Mouse (Mus musculus) thymus, adult 2 months (tissue): ENCODE measurements around the gene Keap1. TPM values are rescaled to one million over a fixed set of nuclear protein-coding genes. Genes with fewer than 3 reads are reported as not detected.
"Not testable (repeated sequence)": the region's sequence is repeated elsewhere in the genome, so short reads cannot be mapped to it uniquely, and the experiment has no call there.

Experiments used
- DNase-seq: peaks from one replicate; pipeline ENCODE4 v3.0.0; 2021
- H3K27ac ChIP-seq: fragments of 200-500 bp; 2 replicates; pipeline ENCODE4 v1.5.1; 2012; ENCODE audit warnings: low read length, control low read depth; ENCODE audit not compliant: control insufficient read depth, insufficient read depth
- H3K27me3 ChIP-seq: fragments of 200-500 bp; 2 replicates; pipeline ENCODE4 v1.6.1; 2012; ENCODE audit warnings: mild to moderate bottlenecking, low read length, moderate library complexity, mixed read lengths; ENCODE audit not compliant: control insufficient read depth, insufficient read depth
- H3K36me3 ChIP-seq: fragments of 200-500 bp; 2 replicates; pipeline ENCODE4 v1.6.1; 2012; ENCODE audit warnings: mild to moderate bottlenecking, low read length, moderate library complexity; ENCODE audit not compliant: control insufficient read depth, insufficient read depth
- H3K4me1 ChIP-seq: fragments of 200-500 bp; replicated peaks from 2 replicates; pipeline ENCODE4 v1.6.1; 2012; ENCODE audit warnings: low read length; ENCODE audit not compliant: control insufficient read depth, insufficient read depth
- H3K4me3 ChIP-seq: fragments of 200-500 bp; 2 replicates; pipeline ENCODE4 v1.5.1; 2012; ENCODE audit warnings: mild to moderate bottlenecking, low read length, control low read depth, moderate library complexity; ENCODE audit not compliant: control insufficient read depth, insufficient read depth
- CTCF ChIP-seq: fragments of 200-500 bp; IDR thresholded peaks from 2 replicates; pipeline ENCODE4 v1.5.1; 2012; ENCODE audit warnings: mild to moderate bottlenecking, control low read depth, low read length, moderate library complexity, borderline replicate concordance; ENCODE audit not compliant: control insufficient read depth, poor library complexity, insufficient read depth; ENCODE audit errors: extremely low read depth
- POLR2A ChIP-seq: fragments of 200-500 bp; IDR thresholded peaks from 2 replicates; pipeline ENCODE4 v1.6.1; 2012; ENCODE audit warnings: mild to moderate bottlenecking, low read length, control low read depth, moderate library complexity; ENCODE audit not compliant: control insufficient read depth, poor library complexity, insufficient read depth; ENCODE audit errors: extremely low read depth
- WGBS: fragments of 180-500 bp; shearing (Covaris S2); methylation state at CpG from one replicate; pipeline ENCODE4 v1.1.7; 2018; 5-methylcytosine and 5-hydroxymethylcytosine counted together
- polyA plus RNA-seq: library from polyadenylated mRNA; depleted of rRNA; stranded (reverse); fragments of >200 nt; gene quantifications from 2 replicates; pipeline ENCODE4 v1.2.3, GENCODE M21; 2012

Keap1 gene
- polyA plus RNA-seq, 1 experiment = 115 TPM

- 94% methylated on average over 8 of the region's 8 CpGs for WGBS
- no peak for TF ChIP-seq POLR2A
- H3K4me1 ChIP-seq = no peaks in the 10 kb centered on the region
- H3K4me3 ChIP-seq = no peak overlapping the region
- no peak for DNase-seq
- H3K36me3 ChIP-seq = peaks cover 78% of the 10 kb centered on the region
- H3K27me3 ChIP-seq = no peaks in the 10 kb centered on the region
- H3K27ac ChIP-seq = no peak overlapping the region
Measured at GRCm38 (mm10) chr9:21273094-21273493, 33.9 kb upstream of the Keap1 start.

GRCm38 (mm10) chr9:21272391-21272790 is 33.2 kb upstream of the Keap1 start:
- H3K27ac ChIP-seq = no peak overlapping the region
- WGBS = 97% methylated on average over 9 of the region's 9 CpGs

GRCm38 (mm10) chr9:21269590-21269989 is 30.4 kb upstream of the Keap1 start:
- Histone ChIP-seq H3K4me1 (peaks cover 18% of the 10 kb centered on the region), H3K36me3 (peaks cover 56% of the 10 kb centered on the region)
- not testable (repeated sequence) for H3K27ac ChIP-seq, H3K4me3 ChIP-seq, DNase-seq, H3K27me3 ChIP-seq
- WGBS = 74% methylated on average over 5 of the region's 5 CpGs

More at GRCm38 (mm10) chr9:21272391-21272790, 33.2 kb upstream of the Keap1 start:
- Histone ChIP-seq H3K4me1 (no peaks in the 10 kb centered on the region), H3K27me3 (no peaks in the 10 kb centered on the region), H3K36me3 (peaks cover 73% of the 10 kb centered on the region), H3K4me3 (no peak overlapping the region)
- no peak for DNase-seq
- TF ChIP-seq POLR2A (no peak), CTCF (no peak)

GRCm38 (mm10) chr9:21268305-21268704 is 29.1 kb upstream of the Keap1 start:
- Histone ChIP-seq H3K4me1 (peaks cover 20% of the 10 kb centered on the region), H3K36me3 (peaks cover 43% of the 10 kb centered on the region), H3K27me3 (no peaks in the 10 kb centered on the region), H3K27ac (no peak overlapping the region), H3K4me3 (no peak overlapping the region)
- no peak for TF ChIP-seq CTCF
- no peak for TF ChIP-seq POLR2A
- WGBS = 94% methylated on average over 16 of the region's 16 CpGs
- DNase-seq = no peak

GRCm38 (mm10) chr9:21266889-21267288 is 27.7 kb upstream of the Keap1 start:
- TF ChIP-seq POLR2A (no peak), CTCF (no peak)
- Histone ChIP-seq H3K27ac (no peak overlapping the region), H3K4me1 (peaks cover 20% of the 10 kb centered on the region), H3K36me3 (peaks cover 33% of the 10 kb centered on the region), H3K4me3 (no peak overlapping the region), H3K27me3 (no peaks in the 10 kb centered on the region)
- 92% methylated on average over 5 of the region's 5 CpGs for WGBS
- DNase-seq = no peak

GRCm38 (mm10) chr9:21265611-21266010 is 26.4 kb upstream of the Keap1 start:
- Histone ChIP-seq H3K36me3 (peaks cover 20% of the 10 kb centered on the region), H3K4me1 (peaks cover 23% of the 10 kb centered on the region), H3K27ac (no peak overlapping the region), H3K27me3 (no peaks in the 10 kb centered on the region), H3K4me3 (peak overlapping the region; percentile 75)
- 7% methylated on average over 11 of the region's 11 CpGs for WGBS
- no peak for DNase-seq
- TF ChIP-seq POLR2A (no peak), CTCF (no peak)

GRCm38 (mm10) chr9:21265000-21265561 is 25.9 kb upstream of the Keap1 start, which contains the start of gene Atg4d:
Gene Atg4d, plus strand, starts transcription at chr9:21265293.
- Histone ChIP-seq H3K4me1 (peaks cover 29% of the 10 kb centered on the region), H3K4me3 (peak within 1 kb of the TSS; percentile 75), H3K27me3 (no peaks in the 10 kb centered on the region), H3K36me3 (peaks cover 15% of the 10 kb centered on the region), H3K27ac (no peak within 1 kb of the TSS)
- peak; percentile 95 for DNase-seq
- TF ChIP-seq POLR2A (peak; percentile 91), CTCF (0 out of 2 replicates have a peak, but pooled peaks have one; percentile 31)
- WGBS = under 1% methylated on average over 49 of the region's 49 CpGs
